Comparison of ENCODE assay signal across 8 mouse cellular contexts in the genomic region with DNA sequence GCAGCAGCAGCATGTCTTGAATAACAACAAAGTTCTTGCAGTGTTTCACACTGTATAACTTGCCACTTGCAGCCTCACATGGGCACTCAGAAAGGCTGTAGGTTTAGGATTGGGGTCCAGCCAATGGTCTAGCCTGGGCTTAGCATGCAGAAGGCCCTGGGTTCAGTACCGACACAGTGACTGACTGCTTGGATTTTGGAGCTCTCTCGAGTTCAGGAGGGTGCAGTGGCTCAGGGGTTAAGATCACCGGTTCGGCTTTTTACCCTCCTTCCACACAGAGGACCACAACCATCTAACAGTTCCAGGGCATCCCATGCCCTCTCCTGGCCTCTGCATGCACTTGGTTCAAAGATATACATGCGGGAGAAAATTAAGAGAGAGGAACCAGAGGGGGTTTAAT. TPM values are rescaled to one million over a fixed set of nuclear protein-coding genes. Genes with fewer than 3 reads are reported as not detected.
A peak's percentile ranks its signal among the peaks of the same experiment; 100 is the strongest.
DNase-seq lines count a peak whose midpoint lies in the region; ATAC-seq and TF ChIP-seq lines count a peak whose summit lies in the region.

No protein-coding gene starts in this region.

- H3K27ac ChIP-seq in kidney, adult 2 months (ENCODE audit: insufficient read depth, low read depth, low read length): no peak overlapping the region
- peak overlapping the region; percentile 70; the same call in 1 of the 2 replicates for H3K27ac ChIP-seq in bone marrow macrophage, adult 2 months (ENCODE audit: insufficient read depth, low read depth, low read length)
- no peak overlapping the region for H3K27ac ChIP-seq in hindbrain, embryonic 12.5 days
- peak overlapping the region; percentile 98 for H3K27ac ChIP-seq in midbrain, embryonic 13.5 days

- H3K27me3 ChIP-seq in kidney, adult 2 months (replicated peaks; ENCODE audit: control insufficient read depth, insufficient read depth, low read length): no peaks in the 10 kb centered on the region
- no peaks in the 10 kb centered on the region for H3K27me3 ChIP-seq in hindbrain, embryonic 12.5 days
- H3K27me3 ChIP-seq in midbrain, embryonic 13.5 days: no peaks in the 10 kb centered on the region

- no peak for DNase-seq in kidney, adult 2 months
- no peak for DNase-seq in kidney, adult 18-20 months
- no peak for DNase-seq in MN1 (ENCODE audit: low spot score)

- no peak for TF ChIP-seq CTCF in kidney, adult 2 months (conservative IDR thresholded peaks at IDR 0.05; ENCODE audit: insufficient read depth, insufficient read length, low read depth, low read length)
- TF ChIP-seq CTCF in bone marrow macrophage, adult 2 months (IDR thresholded peaks at IDR 0.05; ENCODE audit: low read depth, low read length): no peak

- ATAC-seq in hindbrain, embryonic 12.5 days (ENCODE audit: low FRiP score): no peak
- no peak for ATAC-seq in midbrain, embryonic 13.5 days
- no peak for ATAC-seq in granulocyte monocyte progenitor cell, adult 5-6 weeks (replicated peaks; ENCODE audit: poor library complexity, severe bottlenecking)
- ATAC-seq in CD4-positive, CD25-positive, alpha-beta regulatory T cell, adult 4 months: no peak

- no peaks in the 10 kb centered on the region for H3K9me3 ChIP-seq in hindbrain, embryonic 12.5 days (replicated peaks)
- no peaks in the 10 kb centered on the region for H3K9me3 ChIP-seq in midbrain, embryonic 13.5 days

- peaks cover 6% of the 10 kb centered on the region; the same call in 1 of the 2 replicates for H3K4me1 ChIP-seq in kidney, adult 2 months (ENCODE audit: control insufficient read depth, insufficient read depth, low read length)
- H3K4me1 ChIP-seq in bone marrow macrophage, adult 2 months (ENCODE audit: control insufficient read depth, insufficient read depth, low read length): peaks cover 20% of the 10 kb centered on the region
- peaks cover 19% of the 10 kb centered on the region for H3K4me1 ChIP-seq in hindbrain, embryonic 12.5 days
- peaks cover 36% of the 10 kb centered on the region for H3K4me1 ChIP-seq in midbrain, embryonic 13.5 days (replicated peaks)

- H3K4me2 ChIP-seq in hindbrain, embryonic 12.5 days (replicated peaks): peak overlapping the region; percentile 94
- H3K4me2 ChIP-seq in midbrain, embryonic 13.5 days (replicated peaks): peak overlapping the region; percentile 94

- peak overlapping the region; percentile 68 for H3K4me3 ChIP-seq in kidney, adult 2 months (ENCODE audit: insufficient read depth, low read depth, low read length)
- H3K4me3 ChIP-seq in bone marrow macrophage, adult 2 months (ENCODE audit: insufficient read depth, low read length): peak overlapping the region; percentile 92
- H3K4me3 ChIP-seq in hindbrain, embryonic 12.5 days: peak overlapping the region; percentile 86
- peak overlapping the region; percentile 75 for H3K4me3 ChIP-seq in midbrain, embryonic 13.5 days (replicated peaks)

- 23% methylated on average over 5 of the region's 5 CpGs for WGBS in kidney, adult 2 months
- 24% methylated on average over 5 of the region's 5 CpGs for WGBS in hindbrain, embryonic 12.5 days
- WGBS in midbrain, embryonic 13.5 days: 23% methylated on average over 5 of the region's 5 CpGs

- no peak for TF ChIP-seq POLR2A in kidney, adult 2 months (IDR thresholded peaks at IDR 0.05; ENCODE audit: low read depth, low read length)
- TF ChIP-seq POLR2A in bone marrow macrophage, adult 2 months (IDR thresholded peaks at IDR 0.05; ENCODE audit: borderline replicate concordance, low read depth, low read length): no peak

- no peaks in the 10 kb centered on the region for H3K36me3 ChIP-seq in kidney, adult 2 months (ENCODE audit: control insufficient read depth, insufficient read depth, low read length)
- peaks cover 8% of the 10 kb centered on the region for H3K36me3 ChIP-seq in hindbrain, embryonic 12.5 days
- H3K36me3 ChIP-seq in midbrain, embryonic 13.5 days: peaks cover 23% of the 10 kb centered on the region

- H3K9ac ChIP-seq in hindbrain, embryonic 12.5 days: peak overlapping the region; percentile 93
- H3K9ac ChIP-seq in midbrain, embryonic 13.5 days (replicated peaks): peak overlapping the region; percentile 96

RNA-seq across cellular contexts. Expression of a gene that starts 1.0 kb away (rescaled TPM):
- 134 TPM in 2 replicates for polyA plus RNA-seq in kidney, adult 2 months (2012; rRNA removed)
- 83.5 and 88.9 TPM in 2 replicates for polyA plus RNA-seq in bone marrow macrophage, adult 2 months (2012; ENCODE audit: insufficient read depth, insufficient read length, missing spikeins)
- polyA plus RNA-seq in hindbrain, embryonic 12.5 days (2016; fragmentation: Nextera tagmentation; extraction: Ambion mirVana): 197 and 202 TPM in 2 replicates
- 201 and 208 TPM in 2 replicates for polyA plus RNA-seq in midbrain, embryonic 13.5 days (2015; fragmentation: Nextera tagmentation; extraction: Ambion mirVana)
- 143 and 180 TPM in 2 replicates for total RNA-seq in granulocyte monocyte progenitor cell, adult 5-6 weeks (2014; fragmentation: Nextera tagmentation)
- 155 and 185 TPM in 2 replicates for total RNA-seq in granulocyte monocyte progenitor cell, adult 5-6 weeks (2017)
- 10 to 100 TPM; 51.5 to 53.4 TPM for polyA plus RNA-seq in CD4-positive, CD25-positive, alpha-beta regulatory T cell, adult 4 months (2017; shearing (Covaris generic))

RNA-seq across cellular contexts. Expression of a gene that starts 6.4 kb away (rescaled TPM):
- polyA plus RNA-seq in kidney, adult 2 months (2012; rRNA removed): 1.2 and 2.4 TPM in 2 replicates
- polyA plus RNA-seq in bone marrow macrophage, adult 2 months (2012; ENCODE audit: insufficient read depth, insufficient read length, missing spikeins): 2.5 and 2.7 TPM in 2 replicates
- 5.3 and 6.3 TPM in 2 replicates for polyA plus RNA-seq in hindbrain, embryonic 12.5 days (2016; fragmentation: Nextera tagmentation; extraction: Ambion mirVana)
- 4.4 and 7.5 TPM in 2 replicates for polyA plus RNA-seq in midbrain, embryonic 13.5 days (2015; fragmentation: Nextera tagmentation; extraction: Ambion mirVana)
- total RNA-seq in granulocyte monocyte progenitor cell, adult 5-6 weeks (2014; fragmentation: Nextera tagmentation): 11.6 and 11.7 TPM in 2 replicates
- 0.69 and 6.1 TPM in 2 replicates for total RNA-seq in granulocyte monocyte progenitor cell, adult 5-6 weeks (2017)
- polyA plus RNA-seq in CD4-positive, CD25-positive, alpha-beta regulatory T cell, adult 4 months (2017; shearing (Covaris generic)): 1 to 10 TPM; 3.0 to 3.6 TPM

RNA-seq across cellular contexts. Expression of a gene that starts 19.8 kb away (rescaled TPM):
- polyA plus RNA-seq in kidney, adult 2 months (2012; rRNA removed): 62.2 and 70.4 TPM in 2 replicates
- polyA plus RNA-seq in bone marrow macrophage, adult 2 months (2012; ENCODE audit: insufficient read depth, insufficient read length, missing spikeins): 111 and 113 TPM in 2 replicates
- polyA plus RNA-seq in hindbrain, embryonic 12.5 days (2016; fragmentation: Nextera tagmentation; extraction: Ambion mirVana): 63.7 and 65.9 TPM in 2 replicates
- 51.1 and 51.3 TPM in 2 replicates for polyA plus RNA-seq in midbrain, embryonic 13.5 days (2015; fragmentation: Nextera tagmentation; extraction: Ambion mirVana)
- total RNA-seq in granulocyte monocyte progenitor cell, adult 5-6 weeks (2014; fragmentation: Nextera tagmentation): 93.8 and 107 TPM in 2 replicates
- 77.1 and 84.4 TPM in 2 replicates for total RNA-seq in granulocyte monocyte progenitor cell, adult 5-6 weeks (2017)
- 10 to 100 TPM; 10.8 to 12.2 TPM for polyA plus RNA-seq in CD4-positive, CD25-positive, alpha-beta regulatory T cell, adult 4 months (2017; shearing (Covaris generic))

RNA-seq across cellular contexts. Expression of a gene that starts 22.3 kb away (rescaled TPM):
- polyA plus RNA-seq in kidney, adult 2 months (2012; rRNA removed): 146 and 182 TPM in 2 replicates
- 85.4 and 86.3 TPM in 2 replicates for polyA plus RNA-seq in bone marrow macrophage, adult 2 months (2012; ENCODE audit: insufficient read depth, insufficient read length, missing spikeins)
- polyA plus RNA-seq in hindbrain, embryonic 12.5 days (2016; fragmentation: Nextera tagmentation; extraction: Ambion mirVana): 51.3 and 54.8 TPM in 2 replicates
- 53.7 and 58.7 TPM in 2 replicates for polyA plus RNA-seq in midbrain, embryonic 13.5 days (2015; fragmentation: Nextera tagmentation; extraction: Ambion mirVana)
- 7.8 and 10.2 TPM in 2 replicates for total RNA-seq in granulocyte monocyte progenitor cell, adult 5-6 weeks (2014; fragmentation: Nextera tagmentation)
- total RNA-seq in granulocyte monocyte progenitor cell, adult 5-6 weeks (2017): 3.3 and 6.2 TPM in 2 replicates
- polyA plus RNA-seq in CD4-positive, CD25-positive, alpha-beta regulatory T cell, adult 4 months (2017; shearing (Covaris generic)): 10 to 100 TPM in 1 of 2 experiments, 1 to 10 TPM in 1; 3.4 to 13.6 TPM

RNA-seq across cellular contexts. Expression of a gene that starts 24.6 kb away (rescaled TPM):
- polyA plus RNA-seq in kidney, adult 2 months (2012; rRNA removed): 0.14 and 0.19 TPM in 2 replicates
- not detected in 2 replicates for polyA plus RNA-seq in bone marrow macrophage, adult 2 months (2012; ENCODE audit: insufficient read depth, insufficient read length, missing spikeins)
- polyA plus RNA-seq in hindbrain, embryonic 12.5 days (2016; fragmentation: Nextera tagmentation; extraction: Ambion mirVana): not detected in 2 replicates
- not detected in 2 replicates for polyA plus RNA-seq in midbrain, embryonic 13.5 days (2015; fragmentation: Nextera tagmentation; extraction: Ambion mirVana)
- not detected in 2 replicates for total RNA-seq in granulocyte monocyte progenitor cell, adult 5-6 weeks (2014; fragmentation: Nextera tagmentation)
- 0.36 TPM in 1 of 2 replicates, not detected in the other for total RNA-seq in granulocyte monocyte progenitor cell, adult 5-6 weeks (2017)
- polyA plus RNA-seq in CD4-positive, CD25-positive, alpha-beta regulatory T cell, adult 4 months (2017; shearing (Covaris generic)): not detected

Comparison
In these comparisons a context has a peak if more than half of its experiments do, and no peak if none do; other contexts are left out.
1. H3K27ac ChIP-seq: peak in bone marrow macrophage, adult 2 months (single experiment) and midbrain, embryonic 13.5 days (single experiment); none in kidney, adult 2 months (single experiment) and hindbrain, embryonic 12.5 days (single experiment).
2. Peak in every context shown above with its lines, with median percentiles within 50 percentile points of each other: H3K4me3 ChIP-seq.